Mouse (Mus musculus) liver, embryonic 14.5 days (tissue): ENCODE results near the gene Popdc2.

ENCODE experiments used
- CTCF ChIP-seq: IDR thresholded peaks from 2 replicates; pipeline ENCODE4 v1.5.1; 2016; ENCODE audit warnings: antibody characterized with exemption, low read depth, control low read depth
- EP300 ChIP-seq: IDR thresholded peaks from 2 replicates; pipeline ENCODE4 v1.6.1; 2016; ENCODE audit warnings: antibody characterized with exemption, low read depth

DNA sequence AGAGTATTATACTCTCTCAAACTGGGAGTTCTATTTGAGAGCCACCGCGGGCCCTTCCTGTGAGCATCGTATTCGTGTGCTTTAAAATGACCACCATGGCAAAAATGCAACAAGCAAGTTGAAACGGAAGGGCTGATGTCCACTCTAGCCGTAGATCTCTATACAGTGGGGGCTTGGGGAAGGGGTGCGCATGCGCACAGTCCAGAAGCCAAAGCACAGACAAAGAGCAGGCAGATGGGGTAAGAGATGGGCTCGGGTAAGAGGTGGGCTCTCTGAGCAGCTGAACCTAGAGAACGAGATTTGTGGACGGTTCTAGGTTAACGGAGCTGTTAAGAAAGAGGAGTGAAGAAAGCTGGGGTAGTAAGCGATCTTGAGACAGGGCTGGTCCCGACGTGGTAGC is 37.7 kb upstream of the Popdc2 start:
- no peak for TF ChIP-seq EP300
- no peak for TF ChIP-seq CTCF
